Mouse (Mus musculus) CD4-positive, CD25-positive, alpha-beta regulatory T cell, adult 9 weeks (primary cell): ENCODE data around the gene Arnt. TPM values are rescaled to one million over a fixed set of nuclear protein-coding genes. Genes with fewer than 3 reads are reported as not detected.

ENCODE experiments used
- polyA plus RNA-seq: library from polyadenylated mRNA; unstranded; fragments of 100-300 nt; shearing (Covaris generic); gene quantifications from one replicate; pipeline ENCODE4 v1.2.1, GENCODE M21; 2017

Arnt gene
- polyA plus RNA-seq: 60.8 TPM

GRCm38 (mm10) chr3:95434136-95434982, at the start of gene Arnt:
Gene Arnt, plus strand, starts transcription at chr3:95434388.

GRCm38 (mm10) chr3:95402741-95403140, 31.4 kb upstream of the Arnt start, which contains the start of gene 4930558C23Rik:
Gene 4930558C23Rik, minus strand, starts transcription at chr3:95402841.

GRCm38 (mm10) chr3:95499024-95499423, 64.8 kb downstream of the Arnt start, which contains the start of gene Ctsk:
Gene Ctsk, plus strand, starts transcription at chr3:95499256.

GRCm38 (mm10) chr3:95526622-95527211, 92.5 kb downstream of the Arnt start, which contains the start of gene Ctss:
Gene Ctss, plus strand, starts transcription at chr3:95526786.

Other genes starting within 250 kb of the Arnt start
- 38.0 TPM for gene Gabpb2, start 216.5 kb upstream of the Arnt start, polyA plus RNA-seq
- gene Cdc42se1, start 205.7 kb upstream of the Arnt start, polyA plus RNA-seq: 512 TPM
- gene Mllt11, start 202.2 kb upstream of the Arnt start, polyA plus RNA-seq: 9.7 TPM
- gene Gm128, start 192.8 kb upstream of the Arnt start, polyA plus RNA-seq: 1.6 TPM
- gene Bnipl, start 183.2 kb upstream of the Arnt start, polyA plus RNA-seq: not detected
- gene Mindy1, start 153.0 kb upstream of the Arnt start, polyA plus RNA-seq: 28.5 TPM
- gene Prune1, start 152.3 kb upstream of the Arnt start, polyA plus RNA-seq: 8.7 TPM
- gene Anxa9, start 127.2 kb upstream of the Arnt start, polyA plus RNA-seq: 0.60 TPM
- 305 TPM for gene Cers2, start 119.6 kb upstream of the Arnt start, polyA plus RNA-seq
- 49.6 TPM for gene Setdb1, start 77.2 kb upstream of the Arnt start, polyA plus RNA-seq
- not detected for gene 4930558C23Rik, start 31.5 kb upstream of the Arnt start, polyA plus RNA-seq
- gene Ctsk, start 64.9 kb downstream of the Arnt start, polyA plus RNA-seq: 0.19 TPM
- 386 TPM for gene Ctss, start 92.4 kb downstream of the Arnt start, polyA plus RNA-seq
- not detected for gene Hormad1, start 125.3 kb downstream of the Arnt start, polyA plus RNA-seq
- gene Golph3l, start 154.5 kb downstream of the Arnt start, polyA plus RNA-seq: 55.8 TPM
- gene Ensa, start 190.6 kb downstream of the Arnt start, polyA plus RNA-seq: 96.7 TPM
- 42.6 TPM for gene Mcl1, start 224.4 kb downstream of the Arnt start, polyA plus RNA-seq